Mouse (Mus musculus): ENCODE data around the gene Olfr807.

Olfr807 gene

GRCm38 (mm10) chr10:129757693-129758092 lies at the start of gene Olfr807:
Gene Olfr807, minus strand, starts transcription at chr10:129757793.
- no peak for DNase-seq (ENCODE audit: low read depth, low spot score)

GRCm38 (mm10) chr10:129804296-129804695 lies 46.7 kb upstream of the Olfr807 start, which contains the start of gene Olfr811:
Gene Olfr811, minus strand, starts transcription at chr10:129804396.
- DNase-seq (ENCODE audit: low read depth, low spot score): no peak

GRCm38 (mm10) chr10:129794817-129795216 lies 37.2 kb upstream of the Olfr807 start, which contains the start of gene Olfr810:
Gene Olfr810, minus strand, starts transcription at chr10:129794917.
- no peak for DNase-seq (ENCODE audit: low read depth, low spot score)

GRCm38 (mm10) chr10:129778123-129778522 lies 20.5 kb upstream of the Olfr807 start:
- no peak for DNase-seq (ENCODE audit: low read depth, low spot score)

GRCm38 (mm10) chr10:129774338-129774737 lies 16.7 kb upstream of the Olfr807 start, which contains the start of gene Olfr809:
Gene Olfr809, plus strand, starts transcription at chr10:129774638.
- no peak for DNase-seq (ENCODE audit: low read depth, low spot score)

- DNase-seq (ENCODE audit: low read depth, low spot score): no peak
Observed at GRCm38 (mm10) chr10:129765182-129765581, 7.6 kb upstream of the Olfr807 start, which contains the start of gene Olfr808. Gene Olfr808, plus strand, starts transcription at chr10:129765482.

GRCm38 (mm10) chr10:129741821-129742220 lies 15.8 kb downstream of the Olfr807 start, which contains the start of gene Olfr806:
Gene Olfr806, minus strand, starts transcription at chr10:129741921.
- DNase-seq (ENCODE audit: low read depth, low spot score): no peak

GRCm38 (mm10) chr10:129729275-129729674 lies 28.3 kb downstream of the Olfr807 start, which contains the start of gene Olfr805:
Gene Olfr805, minus strand, starts transcription at chr10:129729375.
- DNase-seq (ENCODE audit: low read depth, low spot score): no peak
